Mouse (Mus musculus): ENCODE measurements around the gene Ttc30b. TPM values are rescaled to one million over a fixed set of nuclear protein-coding genes. Genes with fewer than 3 reads are reported as not detected.
"Not testable (repeated sequence)": the region's sequence is repeated elsewhere in the genome, so short reads cannot be mapped to it uniquely, and the experiment has no call there.

Ttc30b gene
- 0.68 TPM in 2 replicates for polyA plus RNA-seq (2012; ENCODE audit: insufficient read depth, low replicate concordance)

GRCm38 (mm10) chr2:75938117-75939063 is at the start of gene Ttc30b:
Gene Ttc30b, minus strand, starts transcription at chr2:75938585.
- peaks cover 10% of the 10 kb centered on the region for H3K4me1 ChIP-seq
- peak within 1 kb of the TSS; percentile 93 for H3K4me3 ChIP-seq (replicated peaks)
- no peaks in the 10 kb centered on the region for H3K27me3 ChIP-seq (replicated peaks)
- H3K9me3 ChIP-seq, result no peaks in the 10 kb centered on the region
- no peaks in the 10 kb centered on the region for H3K36me3 ChIP-seq (replicated peaks; ENCODE audit: low read length)
- TF ChIP-seq GATA1 (IDR thresholded peaks at IDR 0.05; ENCODE audit: borderline replicate concordance, low read length) (no peak), FLI1 (IDR thresholded peaks at IDR 0.05; ENCODE audit: low read length) (0 out of 2 replicates have a peak, but pooled peaks have one; percentile 29)

GRCm38 (mm10) chr2:75987739-75988138 is 49.4 kb upstream of the Ttc30b start:
- Histone ChIP-seq H3K27me3 (replicated peaks) (peaks cover 4% of the 10 kb centered on the region), H3K9me3 (peaks cover 1% of the 10 kb centered on the region), H3K4me3 (replicated peaks) (no peak overlapping the region), H3K4me1 (peaks cover 8% of the 10 kb centered on the region), H3K36me3 (replicated peaks; ENCODE audit: low read length) (no peaks in the 10 kb centered on the region)
- no peak for TF ChIP-seq GATA1 (IDR thresholded peaks at IDR 0.05; ENCODE audit: borderline replicate concordance, low read length)
- TF ChIP-seq FLI1 (IDR thresholded peaks at IDR 0.05; ENCODE audit: low read length), result no peak

GRCm38 (mm10) chr2:75985124-75985523 is 46.7 kb upstream of the Ttc30b start:
- H3K36me3 ChIP-seq (replicated peaks; ENCODE audit: low read length), result no peaks in the 10 kb centered on the region
- H3K9me3 ChIP-seq, result peaks cover 10% of the 10 kb centered on the region
- no peak overlapping the region for H3K4me3 ChIP-seq (replicated peaks)
- TF ChIP-seq FLI1 (IDR thresholded peaks at IDR 0.05; ENCODE audit: low read length) (no peak), GATA1 (IDR thresholded peaks at IDR 0.05; ENCODE audit: borderline replicate concordance, low read length) (no peak)
- no peaks in the 10 kb centered on the region for H3K27me3 ChIP-seq (replicated peaks)
- no peaks in the 10 kb centered on the region for H3K4me1 ChIP-seq

GRCm38 (mm10) chr2:75983847-75984246 is 45.5 kb upstream of the Ttc30b start:
- no peaks in the 10 kb centered on the region for H3K36me3 ChIP-seq (replicated peaks; ENCODE audit: low read length)
- peaks cover 10% of the 10 kb centered on the region for H3K9me3 ChIP-seq
- H3K27me3 ChIP-seq (replicated peaks), result no peaks in the 10 kb centered on the region
- TF ChIP-seq GATA1 (IDR thresholded peaks at IDR 0.05; ENCODE audit: borderline replicate concordance, low read length) (no peak), FLI1 (IDR thresholded peaks at IDR 0.05; ENCODE audit: low read length) (no peak)
- no peak overlapping the region for H3K4me3 ChIP-seq (replicated peaks)
- no peaks in the 10 kb centered on the region for H3K4me1 ChIP-seq

- H3K27me3 ChIP-seq (replicated peaks), result no peaks in the 10 kb centered on the region
- H3K9me3 ChIP-seq, result peaks cover 10% of the 10 kb centered on the region
- no peaks in the 10 kb centered on the region for H3K36me3 ChIP-seq (replicated peaks; ENCODE audit: low read length)
- TF ChIP-seq FLI1 (IDR thresholded peaks at IDR 0.05; ENCODE audit: low read length), result no peak
- TF ChIP-seq GATA1 (IDR thresholded peaks at IDR 0.05; ENCODE audit: borderline replicate concordance, low read length), result no peak
- no peaks in the 10 kb centered on the region for H3K4me1 ChIP-seq
- H3K4me3 ChIP-seq (replicated peaks), result no peak overlapping the region
Measured at GRCm38 (mm10) chr2:75983091-75983490, 44.7 kb upstream of the Ttc30b start.

GRCm38 (mm10) chr2:75982626-75983025 is 44.2 kb upstream of the Ttc30b start:
- no peaks in the 10 kb centered on the region for H3K36me3 ChIP-seq (replicated peaks; ENCODE audit: low read length)
- no peaks in the 10 kb centered on the region for H3K27me3 ChIP-seq (replicated peaks)
- no peaks in the 10 kb centered on the region for H3K4me1 ChIP-seq
- peaks cover 10% of the 10 kb centered on the region for H3K9me3 ChIP-seq
- no peak overlapping the region for H3K4me3 ChIP-seq (replicated peaks)
- no peak for TF ChIP-seq FLI1 (IDR thresholded peaks at IDR 0.05; ENCODE audit: low read length)
- TF ChIP-seq GATA1 (IDR thresholded peaks at IDR 0.05; ENCODE audit: borderline replicate concordance, low read length), result no peak

- H3K36me3 ChIP-seq (replicated peaks; ENCODE audit: low read length); H3K27me3 ChIP-seq (replicated peaks); H3K4me1 ChIP-seq: not testable (repeated sequence)
- Histone ChIP-seq H3K4me3 (replicated peaks) (peak within 1 kb of the TSS; percentile 89), H3K9me3 (peaks cover 10% of the 10 kb centered on the region)
Measured at GRCm38 (mm10) chr2:75981440-75982081, 43.2 kb upstream of the Ttc30b start, which contains the start of gene Ttc30a1. Gene Ttc30a1, minus strand, starts transcription at chr2:75981967.

- H3K4me3 ChIP-seq (replicated peaks); H3K27me3 ChIP-seq (replicated peaks); H3K4me1 ChIP-seq; H3K36me3 ChIP-seq (replicated peaks; ENCODE audit: low read length): not testable (repeated sequence)
- H3K9me3 ChIP-seq, result peaks cover 10% of the 10 kb centered on the region
Measured at GRCm38 (mm10) chr2:75980933-75981439, 42.6 kb upstream of the Ttc30b start.

GRCm38 (mm10) chr2:75977752-75978368 is 39.5 kb upstream of the Ttc30b start, which contains the start of gene Ttc30a2:
Gene Ttc30a2, minus strand, starts transcription at chr2:75978170.
- not testable (repeated sequence) for H3K27me3 ChIP-seq (replicated peaks); H3K36me3 ChIP-seq (replicated peaks; ENCODE audit: low read length); H3K4me3 ChIP-seq (replicated peaks); H3K4me1 ChIP-seq; H3K9me3 ChIP-seq

- H3K9me3 ChIP-seq; H3K36me3 ChIP-seq (replicated peaks; ENCODE audit: low read length); H3K27me3 ChIP-seq (replicated peaks); H3K4me1 ChIP-seq; H3K4me3 ChIP-seq (replicated peaks): not testable (repeated sequence)
Measured at GRCm38 (mm10) chr2:75976070-75976469, 37.7 kb upstream of the Ttc30b start.
